ENCODE assay signal across 8 mouse cellular contexts in the genomic region with DNA sequence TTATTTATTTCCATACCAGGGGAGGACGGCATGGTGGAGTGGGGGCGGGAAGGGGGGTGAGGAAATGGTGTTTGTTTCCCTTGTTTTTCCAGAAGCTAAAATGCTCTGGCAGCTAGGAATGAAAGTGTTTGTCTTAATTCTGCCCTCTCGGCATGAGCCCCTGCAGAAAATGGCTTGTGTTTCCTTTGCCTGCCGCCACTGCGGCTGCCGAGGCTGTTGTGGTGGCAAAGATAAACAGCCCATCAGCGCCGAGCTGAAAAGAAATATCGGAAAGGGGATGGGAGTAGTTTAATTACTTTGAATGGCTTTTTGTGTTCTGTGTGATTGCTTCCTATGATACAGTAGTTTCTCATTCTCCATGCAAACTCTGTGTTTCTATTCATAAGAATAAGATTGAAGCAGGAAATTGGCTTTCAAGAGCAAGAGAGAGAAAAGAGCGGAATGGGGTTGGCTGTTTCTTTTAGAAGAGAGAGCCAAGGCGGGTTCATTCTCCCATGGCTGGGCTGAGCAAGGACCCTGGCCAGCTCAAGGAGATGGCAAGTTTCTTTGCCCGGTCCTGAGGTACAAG.
DNase-seq lines count a peak whose midpoint lies in the region; ATAC-seq and TF ChIP-seq lines count a peak whose summit lies in the region.

No protein-coding gene starts in this region.

- no peaks in the 10 kb centered on the region for H3K9me3 ChIP-seq in hindbrain, embryonic 12.5 days (replicated peaks)
- H3K9me3 ChIP-seq in limb, embryonic 13.5 days: no peaks in the 10 kb centered on the region
- no peaks in the 10 kb centered on the region; the same call in 1 of the 2 replicates for H3K9me3 ChIP-seq in neural tube, embryonic 14.5 days (ENCODE audit: control insufficient read depth, low read length)

- H3K4me1 ChIP-seq in kidney, adult 2 months (ENCODE audit: control insufficient read depth, insufficient read depth, low read length): no peaks in the 10 kb centered on the region
- peaks cover 13% of the 10 kb centered on the region for H3K4me1 ChIP-seq in hindbrain, embryonic 12.5 days
- peaks cover 10% of the 10 kb centered on the region for H3K4me1 ChIP-seq in limb, embryonic 13.5 days
- peaks cover 19% of the 10 kb centered on the region for H3K4me1 ChIP-seq in neural tube, embryonic 14.5 days (ENCODE audit: control insufficient read depth, insufficient read depth, low read length)

- no peaks in the 10 kb centered on the region for H3K27me3 ChIP-seq in kidney, adult 2 months (replicated peaks; ENCODE audit: control insufficient read depth, insufficient read depth, low read length)
- H3K27me3 ChIP-seq in hindbrain, embryonic 12.5 days: no peaks in the 10 kb centered on the region
- H3K27me3 ChIP-seq in limb, embryonic 13.5 days: no peaks in the 10 kb centered on the region
- H3K27me3 ChIP-seq in neural tube, embryonic 14.5 days (ENCODE audit: control insufficient read depth, insufficient read depth, low read length): no peaks in the 10 kb centered on the region

- H3K27ac ChIP-seq in kidney, adult 2 months (ENCODE audit: insufficient read depth, low read depth, low read length): no peak overlapping the region
- H3K27ac ChIP-seq in hindbrain, embryonic 12.5 days: peak overlapping the region; percentile 80
- H3K27ac ChIP-seq in limb, embryonic 13.5 days: no peak overlapping the region
- peak overlapping the region; percentile 77 for H3K27ac ChIP-seq in neural tube, embryonic 14.5 days (ENCODE audit: low read depth, low read length)

- TF ChIP-seq CTCF in kidney, adult 2 months (conservative IDR thresholded peaks at IDR 0.05; ENCODE audit: insufficient read depth, insufficient read length, low read depth, low read length): no peak

- peak overlapping the region; percentile 78 for H3K4me2 ChIP-seq in hindbrain, embryonic 12.5 days (replicated peaks)
- peak overlapping the region; percentile 78 for H3K4me2 ChIP-seq in limb, embryonic 13.5 days (replicated peaks)
- peak overlapping the region; percentile 50 for H3K4me2 ChIP-seq in neural tube, embryonic 14.5 days (ENCODE audit: low read depth, low read length)

- 8% methylated on average over 12 of the region's 12 CpGs for WGBS in kidney, adult 2 months
- WGBS in hindbrain, embryonic 12.5 days: 6% methylated on average over 12 of the region's 12 CpGs
- 8% methylated on average over 12 of the region's 12 CpGs for WGBS in limb, embryonic 13.5 days
- 2% methylated on average over 12 of the region's 12 CpGs for WGBS in neural tube, embryonic 14.5 days

- TF ChIP-seq POLR2A in kidney, adult 2 months (IDR thresholded peaks at IDR 0.05; ENCODE audit: low read depth, low read length): no peak

- ATAC-seq in hindbrain, embryonic 12.5 days (ENCODE audit: low FRiP score): peak; percentile 70
- no peak for ATAC-seq in limb, embryonic 13.5 days (ENCODE audit: low FRiP score, low read depth)
- ATAC-seq in neural tube, embryonic 14.5 days (ENCODE audit: low read depth): peak; percentile 66

- H3K9ac ChIP-seq in hindbrain, embryonic 12.5 days: peak overlapping the region; percentile 69
- peak overlapping the region; percentile 59 for H3K9ac ChIP-seq in limb, embryonic 13.5 days
- H3K9ac ChIP-seq in neural tube, embryonic 14.5 days (replicated peaks; ENCODE audit: low read depth, low read length): peak overlapping the region; percentile 43

- no peak for DNase-seq in kidney, adult 2 months
- DNase-seq in kidney, adult 8-10 months: no peak
- DNase-seq in embryo, embryonic 10.5 days (ENCODE audit: low spot score): peak; percentile 63
- DNase-seq in MN1 (ENCODE audit: low spot score): no peak
- no peak for DNase-seq in spleen, postnatal 10 days (ENCODE audit: low spot score in 2 of 2)

- H3K36me3 ChIP-seq in kidney, adult 2 months (ENCODE audit: control insufficient read depth, insufficient read depth, low read length): no peaks in the 10 kb centered on the region
- H3K36me3 ChIP-seq in hindbrain, embryonic 12.5 days: no peaks in the 10 kb centered on the region
- no peaks in the 10 kb centered on the region for H3K36me3 ChIP-seq in limb, embryonic 13.5 days
- H3K36me3 ChIP-seq in neural tube, embryonic 14.5 days (ENCODE audit: control insufficient read depth, insufficient read depth, low read length): no peaks in the 10 kb centered on the region

- peak overlapping the region; percentile 20; the same call in 1 of the 2 replicates for H3K4me3 ChIP-seq in kidney, adult 2 months (ENCODE audit: insufficient read depth, low read depth, low read length)
- peak overlapping the region; percentile 38 for H3K4me3 ChIP-seq in hindbrain, embryonic 12.5 days
- peak overlapping the region; percentile 44 for H3K4me3 ChIP-seq in limb, embryonic 13.5 days
- peak overlapping the region; percentile 25 for H3K4me3 ChIP-seq in neural tube, embryonic 14.5 days (ENCODE audit: low read depth, low read length)

Comparison
In these comparisons a context has a peak if more than half of its experiments do, and no peak if none do; other contexts are left out.
1. H3K27ac ChIP-seq: peak in hindbrain, embryonic 12.5 days (single experiment) and neural tube, embryonic 14.5 days (single experiment); none in kidney, adult 2 months (single experiment) and limb, embryonic 13.5 days (single experiment).
2. Peak in every context shown above with its lines, with median percentiles within 50 percentile points of each other: H3K4me3 ChIP-seq, H3K4me2 ChIP-seq and H3K9ac ChIP-seq.